Mouse (Mus musculus): Measurements from ENCODE around the gene Sh3bp4.

The Sh3bp4 gene

GRCm38 (mm10) chr1:89127163-89127562, 56.9 kb downstream of the Sh3bp4 start:
- in situ Hi-C loops (cut with MseI, MboI): no loop called here

- in situ Hi-C loops (cut with MseI, MboI): no loop called here
These were observed 60.2 kb downstream of the Sh3bp4 start for GRCm38 (mm10) chr1:89130429-89130828.

GRCm38 (mm10) chr1:89131018-89131540, 60.9 kb downstream of the Sh3bp4 start:
- in situ Hi-C loops (cut with MseI, MboI): no loop called here

DNA sequence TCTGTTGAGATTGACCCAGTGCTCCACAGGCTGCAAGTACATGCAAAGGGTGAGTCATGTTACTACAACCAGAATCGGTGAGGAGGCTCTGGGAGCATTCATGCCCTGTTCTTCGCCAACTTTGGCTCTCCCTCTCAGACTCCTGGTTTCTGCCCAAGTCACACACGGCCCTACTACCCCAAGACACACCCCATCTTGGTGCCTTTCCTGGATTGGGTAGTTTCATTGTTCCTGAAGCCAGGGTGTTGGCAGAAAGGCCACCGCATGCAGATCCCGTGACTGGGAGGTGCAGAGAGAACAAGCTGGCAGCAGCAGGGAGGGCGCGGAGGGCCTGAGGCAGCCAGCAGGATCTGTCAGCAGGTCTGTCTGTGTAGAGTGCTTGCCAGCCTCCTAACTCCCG, 61.5 kb downstream of the Sh3bp4 start:
- in situ Hi-C loops (cut with MseI, MboI): no loop called here

DNA sequence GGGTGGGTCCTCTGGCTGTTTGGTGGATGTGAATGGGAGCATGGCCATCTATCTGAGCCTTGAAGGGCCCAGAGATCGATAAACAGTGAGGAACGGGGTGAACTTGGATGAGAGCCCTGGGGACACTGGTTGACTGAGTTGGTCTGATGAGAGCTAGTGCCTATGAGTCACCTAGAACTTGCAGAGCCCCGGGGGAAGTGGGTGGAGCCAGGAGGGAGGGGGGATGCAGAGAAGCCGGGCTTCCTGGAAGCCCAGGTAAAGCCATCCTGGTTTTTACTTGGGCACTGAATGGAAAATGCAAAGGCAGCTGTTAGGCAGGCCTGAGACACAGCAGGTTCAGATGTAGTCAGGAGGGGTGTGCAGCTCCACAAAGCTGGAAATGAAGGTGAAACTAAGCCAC, 63.1 kb downstream of the Sh3bp4 start:
- in situ Hi-C loops (cut with MseI, MboI): no loop called here

DNA sequence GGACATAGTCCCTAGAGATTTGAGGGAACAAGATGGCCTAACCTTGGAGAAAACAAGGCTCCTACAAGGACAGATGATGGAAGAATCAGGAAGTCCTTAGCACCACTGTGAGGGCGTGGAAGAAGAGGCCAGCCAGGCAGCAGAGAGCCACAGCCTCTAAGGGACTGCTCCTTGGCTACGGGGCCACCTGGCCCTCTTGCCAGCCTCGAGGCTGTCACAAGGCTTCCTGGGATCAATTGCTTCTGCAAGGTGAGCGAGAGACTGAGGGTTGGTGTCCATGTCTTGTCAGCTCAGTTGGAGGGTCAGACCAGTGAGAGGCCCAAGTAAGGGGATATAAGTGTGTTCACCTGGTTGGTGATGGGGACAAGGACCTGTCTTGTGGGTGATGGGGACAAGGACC, 63.5 kb downstream of the Sh3bp4 start:
- in situ Hi-C loops (cut with MseI, MboI): no loop called here

DNA sequence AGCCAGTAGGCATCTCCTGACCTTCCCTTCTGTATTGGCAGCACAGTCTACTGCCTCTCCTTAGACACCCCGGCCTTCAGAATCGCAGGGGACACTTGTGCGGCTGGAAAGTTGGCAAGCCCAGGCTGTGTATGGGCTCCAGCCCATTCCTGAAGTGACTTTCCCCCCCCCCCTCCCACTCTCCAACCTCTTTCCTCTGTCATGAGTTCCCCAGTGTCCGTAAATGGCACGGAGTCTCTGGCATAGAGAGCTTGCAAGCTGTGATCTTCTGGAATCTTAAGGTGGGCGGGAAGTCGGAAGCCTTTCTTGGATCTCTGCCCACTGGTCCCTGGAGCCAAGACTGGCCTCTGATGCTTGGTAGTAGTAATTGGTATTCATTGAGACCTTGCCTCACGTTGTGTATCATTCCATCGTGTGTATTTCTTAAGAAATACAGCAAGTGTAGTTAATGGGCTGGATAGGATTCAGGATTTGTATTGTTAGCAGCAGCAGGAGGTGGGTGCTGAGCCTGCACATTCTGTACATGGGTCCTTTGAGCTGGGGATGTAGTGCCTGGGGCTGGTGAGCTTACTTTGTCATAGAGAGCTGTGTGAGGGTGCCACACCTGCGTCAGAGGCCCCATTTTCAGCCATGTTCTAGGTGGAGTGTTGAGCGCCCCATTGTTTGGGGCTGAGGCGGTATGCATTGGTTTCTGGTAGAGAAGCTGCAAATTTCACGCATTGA, 66.0 kb downstream of the Sh3bp4 start:
- in situ Hi-C loops (cut with MseI, MboI): no loop called here

DNA sequence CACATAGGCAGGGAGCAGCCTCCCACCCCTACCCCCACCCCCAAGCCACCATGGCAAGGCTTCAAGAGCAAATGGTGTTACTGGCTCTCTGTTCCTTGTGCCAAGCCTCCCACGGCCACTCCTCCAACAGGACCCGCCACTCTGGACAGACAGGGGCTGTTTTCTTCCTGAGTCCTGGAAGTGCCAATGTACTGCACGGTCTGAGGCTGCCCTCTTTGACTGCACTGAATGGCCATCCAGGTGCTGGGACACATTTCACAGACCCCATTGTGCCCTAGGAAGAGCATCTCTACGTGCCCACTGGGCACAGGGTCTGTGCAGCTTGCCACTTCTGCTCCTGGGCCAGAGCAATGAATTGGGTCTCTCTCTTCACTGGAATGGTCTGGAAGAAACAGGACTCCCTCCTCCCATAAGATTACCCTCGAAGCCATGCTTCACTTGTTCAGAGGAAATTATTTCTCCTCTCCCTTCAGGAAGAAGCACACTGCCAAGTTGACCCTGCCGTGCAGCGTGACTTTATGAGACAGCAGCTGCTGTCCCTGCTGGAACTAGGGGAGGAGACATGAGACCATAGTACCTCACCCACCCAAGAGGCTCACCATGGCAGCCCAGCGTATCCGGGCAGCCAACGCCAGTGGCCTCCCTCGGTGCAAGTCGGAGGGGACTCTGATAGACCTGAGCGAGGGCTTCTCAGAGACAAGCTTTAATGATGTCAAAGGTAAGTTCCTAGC, 67.0 kb downstream of the Sh3bp4 start:
- in situ Hi-C loops (cut with MseI, MboI): no loop called here

DNA sequence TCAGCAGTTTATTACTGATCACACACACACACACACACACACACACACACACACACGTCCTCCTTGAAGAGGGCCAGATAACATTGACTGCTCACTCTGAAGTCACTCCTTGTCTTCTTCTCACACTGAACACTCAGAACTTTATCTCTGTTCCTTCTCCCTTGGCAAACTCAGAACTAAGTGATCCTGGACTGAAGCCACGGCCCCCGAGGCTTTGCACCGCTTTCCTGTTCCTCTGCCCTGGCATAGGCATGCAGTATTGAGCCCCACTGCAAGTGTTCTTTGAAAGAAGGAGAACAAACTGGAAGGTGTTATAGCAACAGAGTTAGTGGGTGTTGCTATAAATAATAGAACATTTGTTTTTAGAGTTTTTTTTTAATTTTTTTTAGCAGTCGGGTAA, 68.1 kb downstream of the Sh3bp4 start:
- in situ Hi-C loops (cut with MseI, MboI): no loop called here

DNA sequence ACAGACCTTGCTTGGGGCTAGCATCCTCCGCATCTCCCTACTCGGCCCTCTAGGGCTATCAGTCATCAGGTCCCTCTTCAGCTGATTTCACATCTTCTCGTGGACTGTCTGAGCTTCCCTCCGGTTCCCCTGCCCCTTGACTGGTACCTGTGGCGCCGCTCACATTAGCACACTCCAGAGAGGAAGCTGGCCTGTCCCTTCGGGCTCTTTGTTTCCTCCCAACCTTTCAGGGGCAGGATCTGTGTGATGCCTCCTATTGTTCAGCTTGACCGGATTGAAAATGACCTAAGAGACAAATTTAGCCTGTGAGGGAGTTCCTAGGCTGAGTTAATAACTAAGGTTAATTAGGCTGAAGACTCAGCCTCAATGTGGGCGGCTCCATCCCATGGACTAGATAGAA, 69.9 kb downstream of the Sh3bp4 start:
- in situ Hi-C loops (cut with MseI, MboI): no loop called here

DNA sequence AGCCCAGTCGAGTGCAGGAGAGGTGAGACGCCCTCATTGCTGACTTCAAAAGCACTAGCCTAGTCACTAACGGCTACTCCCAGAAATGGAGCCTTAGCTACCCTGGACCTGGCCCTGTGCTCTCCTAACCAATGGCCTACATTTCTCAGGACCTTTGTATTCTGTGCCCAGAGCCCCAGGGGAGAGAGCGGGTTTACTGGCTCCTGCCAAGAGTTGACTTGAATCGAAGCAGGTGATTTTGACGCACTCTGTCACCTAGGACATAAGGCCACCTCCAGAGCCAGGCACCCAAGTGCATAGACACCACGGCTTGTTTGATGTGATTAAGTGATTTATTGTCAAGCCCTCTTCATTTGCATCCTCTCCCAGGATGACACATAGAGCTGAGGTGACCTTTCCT, 80.9 kb downstream of the Sh3bp4 start:
- in situ Hi-C loops (cut with MseI, MboI): no loop called here

GRCm38 (mm10) chr1:89152576-89152975, 82.4 kb downstream of the Sh3bp4 start:
- in situ Hi-C loops (cut with MseI, MboI): no loop called here

GRCm38 (mm10) chr1:89153203-89153602, 83.0 kb downstream of the Sh3bp4 start:
- in situ Hi-C loops (cut with MseI, MboI): no loop called here

- in situ Hi-C loops (cut with MseI, MboI): no loop called here
These were observed 93.3 kb downstream of the Sh3bp4 start for GRCm38 (mm10) chr1:89163483-89163882.

DNA sequence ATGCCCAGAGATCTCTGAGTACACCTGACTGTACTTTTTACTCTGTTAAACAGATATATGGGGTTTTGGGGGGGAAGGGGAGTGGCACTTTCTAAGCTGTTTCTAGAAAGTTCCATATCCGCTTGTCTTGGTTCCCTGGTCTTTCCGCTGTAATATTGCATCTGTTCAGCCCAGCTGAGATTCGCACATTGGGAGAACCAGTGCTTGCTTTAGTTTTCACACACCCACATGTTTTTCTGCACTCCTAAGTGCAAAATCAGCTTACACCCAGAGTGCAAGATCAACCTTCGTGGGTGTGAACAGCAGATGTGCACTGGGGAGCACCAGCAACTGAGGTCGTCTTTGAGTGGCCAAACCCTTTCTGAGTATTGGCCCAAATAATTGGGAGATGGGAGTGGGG, 94.1 kb downstream of the Sh3bp4 start:
- in situ Hi-C loops (cut with MseI, MboI): no loop called here

- in situ Hi-C loops (cut with MseI, MboI): no loop called here
These were observed 94.5 kb downstream of the Sh3bp4 start for GRCm38 (mm10) chr1:89164685-89165084.

DNA sequence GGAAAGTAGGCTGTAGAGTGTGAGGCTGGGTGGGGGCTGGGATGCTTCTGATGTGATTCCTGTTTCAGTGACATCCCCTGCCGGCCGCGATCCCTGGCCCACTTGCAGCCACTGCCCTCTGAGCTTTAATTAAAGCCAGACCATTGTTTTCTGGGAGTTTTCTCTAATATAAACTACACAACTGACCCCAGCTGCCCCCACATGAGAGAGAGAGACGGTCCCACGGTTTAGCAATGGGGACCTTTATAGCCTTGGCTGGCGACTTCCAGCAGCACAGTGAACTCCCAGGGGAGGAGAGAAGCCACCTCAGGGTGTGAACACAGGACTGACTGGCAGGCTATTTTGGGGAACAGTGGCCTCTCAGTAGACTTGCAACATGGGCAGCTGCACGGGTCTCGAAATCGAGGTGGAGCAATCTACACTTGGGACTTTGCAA, 96.6 kb downstream of the Sh3bp4 start:
- in situ Hi-C loops (cut with MseI, MboI): no loop called here

DNA sequence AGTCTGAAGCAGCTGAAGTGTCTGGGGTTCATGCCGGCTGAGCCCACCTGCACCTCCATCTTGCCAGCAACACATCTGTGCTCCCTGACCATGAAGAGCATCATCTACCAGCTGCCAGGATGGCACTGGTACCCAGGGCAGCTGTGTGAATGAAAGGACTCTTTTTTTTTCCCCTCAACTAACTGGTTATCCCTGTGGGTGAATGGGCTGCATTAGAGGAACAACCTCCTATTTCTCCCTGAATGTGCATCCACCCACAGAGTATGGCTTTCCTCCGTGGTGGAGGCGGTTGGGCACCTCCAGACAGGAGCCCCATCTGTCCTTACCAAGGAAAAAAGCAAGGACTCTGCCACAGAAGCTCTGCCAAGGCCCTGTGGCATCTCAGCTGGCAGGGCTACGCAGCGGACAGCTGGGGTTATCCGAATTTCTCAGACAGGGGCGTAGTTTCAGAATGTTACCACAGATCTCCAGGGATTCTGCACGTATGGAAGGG, 101.1 kb downstream of the Sh3bp4 start:
- in situ Hi-C loops (cut with MseI, MboI): no loop called here

GRCm38 (mm10) chr1:89174621-89175020, 104.4 kb downstream of the Sh3bp4 start:
- in situ Hi-C loops (cut with MseI, MboI): no loop called here

DNA sequence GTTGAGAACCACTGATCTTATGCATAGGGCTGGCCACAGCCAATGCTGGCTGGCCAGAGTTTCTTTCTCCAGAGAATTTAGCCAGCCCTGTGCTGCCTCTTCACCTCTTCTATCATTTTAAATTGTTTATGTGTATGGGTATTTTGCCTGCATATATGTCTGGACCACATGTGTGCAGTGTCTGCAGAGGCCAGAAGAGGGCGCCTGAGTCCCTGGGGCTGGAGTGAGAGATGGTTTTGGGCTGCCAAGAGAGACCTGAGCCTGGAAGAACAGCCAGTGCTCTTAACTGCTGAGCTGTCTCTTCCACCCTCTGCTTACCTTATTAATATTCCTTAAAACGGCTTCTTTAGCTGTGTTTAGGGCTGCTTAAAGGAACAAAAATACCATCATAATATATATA, 105.1 kb downstream of the Sh3bp4 start:
- in situ Hi-C loops (cut with MseI, MboI): no loop called here

DNA sequence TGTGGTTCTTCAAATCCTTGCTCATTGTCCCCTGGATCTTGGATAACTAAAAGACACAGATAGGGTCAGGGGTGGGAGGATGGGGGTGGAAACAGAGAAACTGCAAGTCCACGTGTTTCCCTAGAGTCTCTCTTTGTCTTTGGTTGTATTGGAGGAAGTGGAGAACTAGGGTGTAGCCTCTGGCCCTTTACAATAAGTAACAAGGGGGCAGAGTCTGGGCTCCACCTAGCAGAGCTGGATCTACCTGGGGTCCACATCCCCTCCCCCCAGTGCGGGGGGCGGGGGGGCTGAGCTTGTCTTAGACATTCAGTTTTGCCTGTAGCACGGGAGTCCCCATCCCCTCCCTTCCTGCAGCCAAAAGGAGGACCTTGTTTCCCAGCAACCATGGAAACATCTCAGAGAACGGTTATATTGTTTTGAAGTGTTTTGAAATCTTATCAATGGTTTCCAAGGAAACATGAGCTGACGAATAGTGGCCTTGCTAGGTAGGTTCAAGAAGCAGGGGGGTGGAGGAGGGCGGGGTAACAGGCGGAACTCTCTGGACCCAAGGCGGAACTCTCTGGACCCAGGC, 113.1 kb downstream of the Sh3bp4 start:
- in situ Hi-C loops (cut with MseI, MboI): no loop called here

- in situ Hi-C loops (cut with MseI, MboI): no loop called here
These were observed 114.0 kb downstream of the Sh3bp4 start for GRCm38 (mm10) chr1:89184111-89184785.
